Mouse (Mus musculus) myocyte (in vitro differentiated cells): Measurements from ENCODE around the gene Hdhd5.

ENCODE experiments used
- E2F4 ChIP-seq: IDR thresholded peaks from one replicate; pipeline ENCODE4 v1.6.1; 2011; ENCODE audit warnings: mild to moderate bottlenecking, control low read depth, moderate library complexity; ENCODE audit not compliant: insufficient read depth
- POLR2A ChIP-seq: IDR thresholded peaks from one replicate; pipeline ENCODE4 v1.6.1; 2011; ENCODE audit warnings: low read depth, mild to moderate bottlenecking, control low read depth, moderate library complexity; ENCODE audit not compliant: insufficient read length
- REST ChIP-seq: IDR thresholded peaks from one replicate; pipeline ENCODE4 v1.6.1; 2011; ENCODE audit warnings: mild to moderate bottlenecking, control low read depth, moderate library complexity; ENCODE audit not compliant: insufficient read depth, insufficient read length

GRCm38 (mm10) chr6:120465393-120465792, 65.7 kb downstream of the Hdhd5 start:
- TF ChIP-seq POLR2A (no peak), E2F4 (no peak), REST (no peak)
